Mouse (Mus musculus) heart, embryonic 10.5 days (tissue): ENCODE results near the gene Cd207. TPM values are rescaled to one million over a fixed set of nuclear protein-coding genes. Genes with fewer than 3 reads are reported as not detected.

ENCODE experiments used
- DNase-seq: peaks from one replicate; pipeline ENCODE4 v3.0.0-alpha.2; 2017; ENCODE audit warnings: low spot score
- H3K27ac ChIP-seq: fragments of 300-500 bp; sonication (generic); 2 replicates; pipeline ENCODE4 v1.5.1; 2016; ENCODE audit warnings: mild to moderate bottlenecking
- H3K27me3 ChIP-seq: fragments of 300-500 bp; sonication (generic); 2 replicates; pipeline ENCODE4 v1.6.1; 2016; ENCODE audit warnings: mild to moderate bottlenecking; ENCODE audit not compliant: poor library complexity, insufficient read depth, severe bottlenecking
- H3K36me3 ChIP-seq: fragments of 300-500 bp; sonication (generic); 2 replicates; pipeline ENCODE4 v1.6.1; 2016; ENCODE audit warnings: mild to moderate bottlenecking, moderate library complexity
- H3K4me1 ChIP-seq: fragments of 300-500 bp; sonication (generic); 2 replicates; pipeline ENCODE4 v1.6.1; 2016; ENCODE audit warnings: mild to moderate bottlenecking
- H3K4me3 ChIP-seq: fragments of 300-500 bp; sonication (generic); 2 replicates; pipeline ENCODE4 v1.5.1; 2016; ENCODE audit warnings: mild to moderate bottlenecking, moderate library complexity
- H3K9me3 ChIP-seq: fragments of 300-500 bp; sonication (generic); 2 replicates; pipeline ENCODE4 v1.6.1; 2016; ENCODE audit warnings: mild to moderate bottlenecking, moderate library complexity
- WGBS: fragments of 180-500 bp; shearing (Covaris S2); methylation state at CpG from one replicate; pipeline ENCODE4 v1.1.7; 2016; 5-methylcytosine and 5-hydroxymethylcytosine counted together
- polyA plus RNA-seq: library from polyadenylated mRNA; unstranded; fragments of >200 nt; fragmentation: Nextera tagmentation; extraction: Ambion mirVana; gene quantifications from 2 replicates; pipeline ENCODE4 v1.2.1, GENCODE M21; 2016

The Cd207 gene
- polyA plus RNA-seq: not detected in 2 replicates

GRCm38 (mm10) chr6:83677757-83678156, at the start of gene Cd207:
Gene Cd207, minus strand, starts transcription at chr6:83677857.
- Histone ChIP-seq H3K4me3 (no peak within 1 kb of the TSS), H3K27ac (no peak within 1 kb of the TSS), H3K36me3 (no peaks in the 10 kb centered on the region), H3K4me1 (no peaks in the 10 kb centered on the region), H3K9me3 (no peaks in the 10 kb centered on the region), H3K27me3 (peaks cover 31% of the 10 kb centered on the region)
- no peak for DNase-seq
- WGBS: 69% methylated on average over 4 of the region's 4 CpGs

GRCm38 (mm10) chr6:83727178-83727577, 49.5 kb upstream of the Cd207 start:
- no peak for DNase-seq
- Histone ChIP-seq H3K36me3 (no peaks in the 10 kb centered on the region), H3K27ac (no peak overlapping the region), H3K4me1 (no peaks in the 10 kb centered on the region), H3K4me3 (no peak overlapping the region), H3K9me3 (no peaks in the 10 kb centered on the region), H3K27me3 (peaks cover 63% of the 10 kb centered on the region)
- 36% methylated on average over 4 of the region's 4 CpGs for WGBS

- H3K4me3 ChIP-seq: no peak overlapping the region
- no peak for DNase-seq
- H3K27me3 ChIP-seq: peaks cover 77% of the 10 kb centered on the region
- WGBS: 25% methylated on average over 6 of the region's 6 CpGs
- H3K4me1 ChIP-seq: no peaks in the 10 kb centered on the region
- no peaks in the 10 kb centered on the region for H3K9me3 ChIP-seq
- H3K27ac ChIP-seq: no peak overlapping the region
- no peaks in the 10 kb centered on the region for H3K36me3 ChIP-seq
Observed at GRCm38 (mm10) chr6:83722526-83722925, 44.9 kb upstream of the Cd207 start.

GRCm38 (mm10) chr6:83717026-83717425, 39.4 kb upstream of the Cd207 start:
- H3K27ac ChIP-seq: no peak overlapping the region
- 2% methylated on average over 8 of the region's 8 CpGs for WGBS

GRCm38 (mm10) chr6:83715461-83716196, 38.0 kb upstream of the Cd207 start:
- Histone ChIP-seq H3K27me3 (peaks cover 97% of the 10 kb centered on the region), H3K4me1 (peaks cover 24% of the 10 kb centered on the region), H3K9me3 (no peaks in the 10 kb centered on the region), H3K27ac (no peak overlapping the region), H3K36me3 (no peaks in the 10 kb centered on the region), H3K4me3 (peak overlapping the region; percentile 32; the same call in 1 of the 2 replicates)
- DNase-seq: no peak
- WGBS: under 1% methylated on average over 30 of the region's 30 CpGs

More at GRCm38 (mm10) chr6:83717026-83717425, 39.4 kb upstream of the Cd207 start:
- H3K27me3 ChIP-seq: peaks cover 97% of the 10 kb centered on the region
- H3K4me1 ChIP-seq: peaks cover 10% of the 10 kb centered on the region
- no peaks in the 10 kb centered on the region for H3K9me3 ChIP-seq
- no peak for DNase-seq
- no peaks in the 10 kb centered on the region for H3K36me3 ChIP-seq
- H3K4me3 ChIP-seq: no peak overlapping the region

GRCm38 (mm10) chr6:83714221-83715123, 36.8 kb upstream of the Cd207 start:
- DNase-seq: no peak
- H3K36me3 ChIP-seq: no peaks in the 10 kb centered on the region
- under 1% methylated on average over 34 of the region's 34 CpGs for WGBS
- peaks cover 97% of the 10 kb centered on the region for H3K27me3 ChIP-seq
- H3K27ac ChIP-seq: no peak overlapping the region
- peaks cover 30% of the 10 kb centered on the region for H3K4me1 ChIP-seq
- H3K4me3 ChIP-seq: 0 out of 2 replicates have a peak overlapping the region, but pooled peaks have one; percentile 0
- no peaks in the 10 kb centered on the region for H3K9me3 ChIP-seq

GRCm38 (mm10) chr6:83713271-83714136, 35.8 kb upstream of the Cd207 start:
- H3K4me3 ChIP-seq: no peak overlapping the region
- H3K27ac ChIP-seq: no peak overlapping the region
- H3K36me3 ChIP-seq: no peaks in the 10 kb centered on the region
- peaks cover 97% of the 10 kb centered on the region for H3K27me3 ChIP-seq
- 1% methylated on average over 12 of the region's 12 CpGs for WGBS
- peaks cover 30% of the 10 kb centered on the region for H3K4me1 ChIP-seq
- no peak for DNase-seq
- no peaks in the 10 kb centered on the region for H3K9me3 ChIP-seq

GRCm38 (mm10) chr6:83711725-83712475, 34.2 kb upstream of the Cd207 start:
- peaks cover 30% of the 10 kb centered on the region for H3K4me1 ChIP-seq
- peaks cover 97% of the 10 kb centered on the region for H3K27me3 ChIP-seq
- H3K36me3 ChIP-seq: no peaks in the 10 kb centered on the region
- peak overlapping the region; percentile 65 for H3K4me3 ChIP-seq
- no peak for DNase-seq
- 1% methylated on average over 45 of the region's 45 CpGs for WGBS
- no peak overlapping the region; the same call in 1 of the 2 replicates for H3K27ac ChIP-seq
- H3K9me3 ChIP-seq: no peaks in the 10 kb centered on the region

- DNase-seq: peak; percentile 91
- no peaks in the 10 kb centered on the region for H3K9me3 ChIP-seq
- H3K4me3 ChIP-seq: peak within 1 kb of the TSS; percentile 65
- WGBS: under 1% methylated on average over 46 of the region's 46 CpGs
- peaks cover 30% of the 10 kb centered on the region for H3K4me1 ChIP-seq
- H3K27ac ChIP-seq: peak within 1 kb of the TSS; percentile 4; the same call in 1 of the 2 replicates
- peaks cover 100% of the 10 kb centered on the region for H3K27me3 ChIP-seq
- no peaks in the 10 kb centered on the region for H3K36me3 ChIP-seq
Observed at GRCm38 (mm10) chr6:83711067-83711675, 33.5 kb upstream of the Cd207 start, which contains the start of gene Vax2. Gene Vax2, plus strand, starts transcription at chr6:83711264.

- 1% methylated on average over 32 of the region's 32 CpGs for WGBS
- H3K27ac ChIP-seq: no peak overlapping the region
- H3K27me3 ChIP-seq: peaks cover 100% of the 10 kb centered on the region
- H3K36me3 ChIP-seq: no peaks in the 10 kb centered on the region
- H3K4me3 ChIP-seq: peak overlapping the region; percentile 65
- H3K4me1 ChIP-seq: peaks cover 24% of the 10 kb centered on the region
- DNase-seq: no peak
- no peaks in the 10 kb centered on the region for H3K9me3 ChIP-seq
Observed at GRCm38 (mm10) chr6:83710361-83711066, 32.9 kb upstream of the Cd207 start.
